Mouse (Mus musculus): ENCODE results near the gene Zfp383. TPM values are rescaled to one million over a fixed set of nuclear protein-coding genes. Genes with fewer than 3 reads are reported as not detected.
A peak's percentile ranks its signal among the peaks of the same experiment; 100 is the strongest.
"Not testable (repeated sequence)": the region's sequence is repeated elsewhere in the genome, so short reads cannot be mapped to it uniquely, and the experiment has no call there.

The Zfp383 gene
- total RNA-seq, 1 experiment from 2014 or later = 7.7 TPM

DNA sequence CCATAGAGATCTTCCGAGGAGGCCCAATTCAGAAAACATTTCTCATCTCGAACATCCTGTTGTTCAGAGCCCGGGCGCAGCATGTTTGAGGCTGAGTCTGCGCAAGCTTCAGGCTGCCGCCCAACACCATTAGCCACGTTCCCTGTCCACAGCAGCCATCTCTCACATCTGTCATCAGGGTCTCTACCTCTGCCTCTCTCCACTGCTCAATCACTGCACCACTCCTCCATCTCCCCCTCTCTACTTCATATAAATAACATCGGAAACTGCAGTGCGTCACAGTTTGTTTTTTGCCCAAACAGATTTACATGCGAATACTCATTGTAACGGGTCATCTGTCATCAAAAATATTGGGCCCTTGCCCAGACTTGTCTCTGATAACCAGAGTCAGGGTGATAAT lies 33.0 kb downstream of the Zfp383 start:
- DNase-seq = no peak

DNA sequence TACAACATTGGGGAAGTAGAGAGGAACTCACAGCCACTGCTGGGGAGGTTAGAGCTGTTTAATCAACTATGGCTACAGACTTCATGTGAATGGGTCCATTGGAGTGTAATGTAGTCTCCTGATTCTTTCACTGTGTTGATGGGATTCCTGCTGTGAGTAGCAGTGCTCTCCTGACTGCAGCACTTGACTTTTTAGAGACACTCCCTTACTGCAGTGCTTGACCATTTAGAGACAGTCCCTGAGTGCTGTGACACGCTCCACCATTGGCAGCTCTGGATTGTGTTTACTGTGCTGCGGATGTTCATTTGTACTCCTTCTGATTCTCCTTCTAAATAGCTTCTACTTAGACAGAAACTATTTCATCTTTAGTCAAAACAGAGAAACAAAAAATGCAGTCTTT lies 34.7 kb downstream of the Zfp383 start:
- DNase-seq = no peak

GRCm38 (mm10) chr7:29943720-29944119 lies 35.7 kb downstream of the Zfp383 start:
- DNase-seq = no peak

DNA sequence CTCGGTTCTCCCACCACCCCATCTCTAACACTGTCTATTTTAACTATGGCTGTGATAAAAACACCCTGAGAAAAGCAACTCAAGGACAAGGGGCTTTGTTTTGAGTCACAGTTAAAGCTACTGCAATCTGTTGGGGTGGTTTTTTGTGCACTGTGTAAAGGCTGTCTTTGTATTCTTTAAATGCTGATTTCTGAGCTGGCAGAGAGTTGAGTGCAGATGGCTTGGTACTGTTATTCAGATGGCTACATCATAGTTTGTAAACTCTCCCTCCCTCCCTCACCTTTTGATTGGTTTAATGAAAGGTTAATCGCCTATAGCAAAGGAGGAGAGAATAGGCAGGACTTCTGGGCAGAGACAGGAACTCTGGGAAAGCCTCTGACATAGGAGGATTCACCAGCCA lies 36.2 kb downstream of the Zfp383 start:
- no peak for DNase-seq

GRCm38 (mm10) chr7:29953086-29953485 lies 45.1 kb downstream of the Zfp383 start:
- no peak for DNase-seq

DNA sequence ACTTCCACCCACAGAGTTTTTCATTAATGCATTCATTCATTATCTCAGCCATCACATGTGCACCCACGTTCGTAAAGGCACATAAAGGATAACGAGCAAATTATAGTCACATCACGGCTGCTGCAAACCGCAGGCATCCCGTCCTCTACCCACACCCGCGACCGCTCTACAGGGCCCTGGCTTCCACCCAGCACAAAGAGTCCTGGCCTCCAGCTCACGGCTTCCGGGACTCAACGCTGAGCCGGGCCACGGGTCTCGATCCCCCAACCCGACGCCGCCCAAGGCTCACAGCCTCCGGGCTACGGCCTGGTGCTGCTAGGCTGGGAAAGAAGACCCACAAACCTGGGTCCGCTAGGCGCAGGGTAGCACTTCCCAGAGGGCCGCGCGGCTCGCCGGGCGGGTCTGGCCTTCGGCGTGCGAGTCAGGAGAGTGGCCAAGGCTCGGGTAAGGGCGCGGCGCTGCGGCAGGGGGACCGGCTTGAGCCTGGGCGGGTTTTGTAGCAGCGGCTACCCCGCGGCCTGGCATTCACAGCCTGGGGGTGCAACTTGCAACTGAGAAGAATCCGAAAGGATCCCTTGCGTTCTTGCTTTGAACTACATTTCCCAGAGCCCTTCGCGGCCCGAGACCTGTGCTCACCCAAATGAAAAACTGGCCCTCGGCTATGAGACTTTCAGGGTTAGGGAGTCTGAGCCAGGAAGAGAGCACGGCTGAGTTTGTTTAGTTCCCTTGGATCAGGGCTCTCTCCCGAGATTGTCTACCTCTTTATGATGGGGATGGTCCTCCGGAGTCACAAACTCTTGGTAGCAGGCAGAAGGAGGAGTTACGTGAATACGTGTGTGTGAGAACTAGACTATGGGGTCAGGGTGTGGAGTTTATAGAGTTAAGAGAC lies 45.7 kb downstream of the Zfp383 start, which contains the start of gene Zfp74:
Gene Zfp74 (minus strand): TSS at position 577 of the 889 bp plus-strand sequence.
- DNase-seq = peak; percentile 77

- DNase-seq = peak; percentile 38
Measured at GRCm38 (mm10) chr7:29954731-29955130, 46.7 kb downstream of the Zfp383 start.

DNA sequence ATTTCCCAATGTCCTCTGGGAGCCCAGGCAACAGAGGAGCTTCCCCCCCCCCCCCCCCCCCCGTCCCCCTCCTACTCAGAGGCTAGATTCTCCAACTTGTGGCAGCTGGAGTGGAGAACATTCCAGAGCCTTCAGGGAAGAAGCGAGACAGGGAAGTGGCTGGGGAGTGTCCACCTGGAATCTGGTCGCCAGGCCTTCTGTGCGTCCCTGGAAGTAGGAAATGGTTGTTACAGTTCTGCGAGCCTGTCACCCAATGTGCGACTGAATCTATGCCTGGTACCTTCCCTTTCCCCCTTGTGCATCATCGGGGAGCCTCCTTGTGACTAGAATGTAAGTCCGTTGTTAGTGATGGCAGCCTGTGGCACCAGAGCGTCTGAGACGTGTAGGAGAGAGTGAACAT lies 48.2 kb downstream of the Zfp383 start:
- no peak for DNase-seq

DNA sequence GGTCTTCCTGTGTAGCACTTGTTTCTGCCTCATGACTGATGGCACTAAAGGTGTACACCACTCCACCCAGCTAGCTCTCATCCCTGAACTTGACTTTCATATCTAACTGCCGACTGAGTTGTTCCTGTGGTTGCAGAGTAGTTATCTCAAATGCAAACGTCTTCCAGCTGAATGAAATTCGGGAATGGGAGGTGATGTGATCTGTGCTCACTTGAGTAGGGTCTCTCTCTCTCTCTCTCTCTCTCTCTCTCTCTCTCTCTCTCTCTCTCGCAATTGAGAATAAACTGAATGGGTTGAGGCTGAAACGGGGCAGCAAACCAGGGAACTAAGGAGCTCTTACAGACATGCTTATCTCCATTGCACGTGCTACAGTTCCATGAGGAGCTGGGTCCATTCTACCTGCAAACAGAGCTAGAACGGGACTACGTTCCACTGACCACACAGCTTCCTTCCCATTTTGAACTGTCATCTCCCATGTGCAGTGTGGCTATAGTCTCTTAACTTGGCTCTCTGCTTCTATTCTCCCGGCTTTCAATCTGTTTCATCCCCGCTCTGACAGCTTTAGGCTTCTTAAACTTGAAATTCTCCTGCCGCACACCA lies 50.2 kb downstream of the Zfp383 start:
- DNase-seq = no peak

DNA sequence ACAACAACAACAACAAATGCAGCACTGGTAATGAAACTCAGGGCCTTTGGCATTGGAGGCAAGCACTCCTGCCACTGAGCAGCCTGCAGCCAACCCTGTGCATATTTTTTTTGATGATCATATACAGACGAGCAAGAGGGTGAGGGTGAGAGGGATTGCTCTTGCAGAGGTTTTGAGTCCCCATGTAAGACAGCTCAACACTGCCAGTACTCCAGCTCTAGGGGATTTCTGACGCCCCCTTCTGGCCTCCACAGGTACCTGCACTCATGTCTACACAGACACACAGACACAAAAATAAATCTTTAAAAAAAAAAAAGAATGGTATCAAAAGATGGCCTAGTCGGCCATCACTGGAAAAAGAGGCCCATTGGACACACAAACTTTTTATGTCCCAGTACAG lies 51.0 kb downstream of the Zfp383 start:
- DNase-seq = no peak

GRCm38 (mm10) chr7:29965115-29965810 lies 57.2 kb downstream of the Zfp383 start:
- DNase-seq = not testable (repeated sequence)

Small RNAs within 50 kb of the gene (microRNA-seq; reads per million reads assigned to microRNA genes)
- 0 to 0.34 reads per million in 2 experiments for gene Mir7668

Other genes with a start within 250 kb of the Zfp383 start
- not detected in 2 replicates for gene Catsperg2, start 181.2 kb upstream of the Zfp383 start, total RNA-seq (2021)
- 16.2 and 18.5 TPM in 2 replicates for gene Zfp84, start 139.7 kb upstream of the Zfp383 start, total RNA-seq (2021)
- gene Zfp30, start 124.2 kb upstream of the Zfp383 start, total RNA-seq (2021) = 3.4 and 4.4 TPM in 2 replicates
- 13.7 and 18.7 TPM in 2 replicates for gene Zfp790, start 92.1 kb upstream of the Zfp383 start, total RNA-seq (2021)
- gene Zfp940, start 54.6 kb upstream of the Zfp383 start, total RNA-seq (2021) = 0.90 and 1.1 TPM in 2 replicates
- gene Zfp420, start 48.2 kb upstream of the Zfp383 start, total RNA-seq (2021) = 5.8 and 6.5 TPM in 2 replicates
- gene Zfp27, start 1.7 kb upstream of the Zfp383 start, total RNA-seq (2021) = 12.6 and 15.2 TPM in 2 replicates
- 13.5 and 15.1 TPM in 2 replicates for gene Zfp74, start 45.9 kb downstream of the Zfp383 start, total RNA-seq (2021)
- 10.1 and 10.4 TPM in 2 replicates for gene Zfp568, start 75.7 kb downstream of the Zfp383 start, total RNA-seq (2021)
- 3.8 and 4.0 TPM in 2 replicates for gene Zfp14, start 143.2 kb downstream of the Zfp383 start, total RNA-seq (2021)
- 3.2 and 3.7 TPM in 2 replicates for gene Zfp82, start 164.7 kb downstream of the Zfp383 start, total RNA-seq (2021)
- not detected in 2 replicates for gene Gm26920, start 182.2 kb downstream of the Zfp383 start, total RNA-seq (2021)
- gene Zfp566, start 182.3 kb downstream of the Zfp383 start, total RNA-seq (2021) = 3.1 and 4.2 TPM in 2 replicates
- 48.8 TPM in 2 replicates for gene Zfp260, start 186.6 kb downstream of the Zfp383 start, total RNA-seq (2021)
- 3.6 and 4.9 TPM in 2 replicates for gene Zfp382, start 213.7 kb downstream of the Zfp383 start, total RNA-seq (2021)